Mouse (Mus musculus) splenic B cell, adult 2 months (primary cell): Measurements from ENCODE around the gene Doxl2.
A peak's percentile ranks its signal among the peaks of the same experiment; 100 is the strongest.

Source experiments
- DNase-seq: peaks from one replicate; pipeline ENCODE4 v3.0.0-alpha.2; 2011; ENCODE audit warnings: low read depth, low spot score
- H3K27me3 ChIP-seq: 2 replicates; pipeline ENCODE4 v1.6.1; 2012; ENCODE audit warnings: mild to moderate bottlenecking, low read length, moderate library complexity, mixed read lengths; ENCODE audit not compliant: control insufficient read depth, poor library complexity, insufficient read depth, severe bottlenecking
- H3K36me3 ChIP-seq: 2 replicates; pipeline ENCODE4 v1.6.1; 2012; ENCODE audit warnings: mild to moderate bottlenecking, low read length, moderate library complexity, mixed read lengths; ENCODE audit not compliant: control insufficient read depth, poor library complexity, insufficient read depth, severe bottlenecking

Gene Doxl2

DNA sequence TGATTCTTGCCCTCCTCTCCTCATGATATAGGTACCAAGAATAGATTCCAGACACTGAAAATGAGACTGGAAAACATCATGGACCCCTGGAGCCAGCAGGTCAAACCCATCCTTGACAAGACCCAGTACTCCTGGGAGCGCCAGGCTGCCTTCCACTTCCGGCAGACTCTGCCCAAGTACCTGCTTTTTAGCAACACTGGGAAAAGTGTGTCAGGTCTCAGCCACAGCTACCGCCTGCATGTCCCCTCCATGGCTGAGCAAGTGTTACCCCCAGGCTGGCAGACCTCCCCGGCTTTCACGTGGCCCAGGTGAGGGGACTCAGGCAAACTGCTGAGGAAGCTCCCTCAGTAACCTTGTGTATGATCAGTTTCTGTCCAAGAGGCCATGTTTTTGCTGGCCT, 15.2 kb downstream of the Doxl2 start:
- DNase-seq = no peak

DNA sequence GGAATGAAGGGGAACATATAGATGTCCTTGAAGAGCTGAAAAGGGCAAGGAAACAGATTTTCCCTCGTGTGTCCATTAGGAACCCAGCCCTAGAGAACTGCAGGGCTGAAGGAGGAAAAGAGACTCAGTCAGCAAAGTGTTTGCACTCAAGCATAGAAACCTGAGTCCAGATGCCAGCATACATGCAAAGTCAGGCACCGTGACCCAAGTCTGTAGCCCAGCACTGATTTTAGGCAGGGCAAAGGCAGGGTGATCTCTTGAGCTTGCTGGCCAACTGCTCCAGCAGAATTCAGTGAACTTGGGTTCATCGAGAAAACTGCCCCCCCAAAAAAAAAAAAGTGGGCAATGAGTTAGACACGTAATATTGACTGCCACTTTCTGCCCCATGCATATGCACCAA, 17.2 kb downstream of the Doxl2 start:
- Histone ChIP-seq H3K27me3 (no peaks in the 10 kb centered on the region), H3K36me3 (no peaks in the 10 kb centered on the region)
- DNase-seq = no peak

More for the DNA sequence above, 15.2 kb downstream of the Doxl2 start:
- Histone ChIP-seq H3K36me3 (no peaks in the 10 kb centered on the region), H3K27me3 (no peaks in the 10 kb centered on the region)

DNA sequence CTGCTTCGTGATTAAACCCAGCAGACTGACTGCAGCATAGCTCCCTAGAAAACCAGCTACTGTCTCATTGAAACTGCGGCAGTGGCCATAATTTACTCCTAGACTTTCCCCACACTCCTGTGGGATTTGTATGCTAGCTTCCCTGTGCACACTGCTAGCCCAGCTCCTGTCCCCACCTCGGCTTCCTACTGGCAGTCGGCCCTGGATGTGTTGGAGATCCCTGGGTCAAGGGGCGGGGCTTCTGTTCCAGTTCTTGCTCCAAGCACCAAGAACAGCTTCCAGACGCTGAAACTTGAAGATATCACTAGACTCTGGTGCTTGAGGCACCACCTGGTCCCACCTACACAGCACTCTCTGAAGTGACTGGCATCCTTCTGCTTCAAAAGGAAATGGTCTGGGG, 23.4 kb downstream of the Doxl2 start:
- DNase-seq = no peak
- Histone ChIP-seq H3K36me3 (no peaks in the 10 kb centered on the region), H3K27me3 (no peaks in the 10 kb centered on the region)

DNA sequence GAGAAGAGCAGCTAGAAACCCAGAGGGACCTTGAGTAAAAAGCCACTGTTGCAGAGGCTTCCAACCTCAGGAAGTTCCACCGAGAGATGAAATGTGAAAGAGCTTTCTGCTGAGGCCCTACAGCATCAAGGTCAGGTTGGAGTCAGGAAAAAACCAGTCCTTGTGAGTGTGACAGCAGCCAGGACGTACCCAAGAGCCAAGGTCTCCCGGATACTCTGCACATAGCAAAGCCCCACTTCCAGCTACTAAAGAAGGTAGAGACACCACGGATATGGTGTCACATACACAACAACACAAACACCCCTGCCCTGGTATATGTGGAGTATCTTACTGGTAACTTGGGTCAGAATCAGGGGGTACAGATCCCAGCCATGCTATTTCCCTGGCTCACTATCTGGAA, 24.0 kb downstream of the Doxl2 start:
- Histone ChIP-seq H3K36me3 (no peaks in the 10 kb centered on the region), H3K27me3 (no peaks in the 10 kb centered on the region)
- DNase-seq = no peak

DNA sequence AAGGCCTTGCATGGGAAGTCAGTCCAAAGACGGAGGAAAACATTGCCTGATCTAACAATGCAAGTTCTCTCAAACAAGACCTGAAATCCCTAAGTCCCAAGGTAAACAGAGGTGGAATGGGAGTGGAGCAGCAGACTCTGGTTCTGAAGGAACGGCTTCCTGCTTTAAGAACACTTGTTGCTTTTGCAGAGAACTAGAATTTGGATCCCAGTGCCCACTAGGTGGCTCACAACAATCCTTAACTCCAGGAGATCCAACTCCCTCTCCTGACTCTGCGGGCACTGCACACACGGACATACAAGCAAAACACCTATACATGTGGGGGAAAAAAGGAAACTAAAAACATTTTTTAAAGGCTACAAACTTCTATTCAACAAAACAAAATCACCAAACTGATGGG, 28.6 kb downstream of the Doxl2 start:
- H3K27me3 ChIP-seq = no peaks in the 10 kb centered on the region
- DNase-seq = no peak
- no peaks in the 10 kb centered on the region for H3K36me3 ChIP-seq

DNA sequence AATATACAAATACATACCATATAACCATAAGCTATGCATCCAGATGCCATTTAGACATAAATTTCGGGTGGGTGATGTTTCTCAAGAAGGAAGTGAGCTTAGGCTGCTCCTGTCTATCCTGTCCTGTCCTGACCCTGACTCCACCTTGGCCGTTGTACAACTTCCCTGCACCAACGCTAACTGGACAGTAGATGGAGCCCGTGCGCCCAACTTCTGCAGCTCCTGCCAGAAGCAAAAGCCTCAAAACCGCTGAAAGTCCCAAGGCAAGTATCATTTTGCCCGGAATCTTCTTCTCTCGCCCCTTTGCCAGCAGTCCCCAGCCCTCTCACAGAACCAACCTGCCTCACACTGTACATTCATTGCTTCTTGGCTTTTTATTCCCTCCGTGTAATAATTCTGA, 33.2 kb downstream of the Doxl2 start:
- peak; percentile 78 for DNase-seq
- Histone ChIP-seq H3K27me3 (no peaks in the 10 kb centered on the region), H3K36me3 (no peaks in the 10 kb centered on the region)

DNA sequence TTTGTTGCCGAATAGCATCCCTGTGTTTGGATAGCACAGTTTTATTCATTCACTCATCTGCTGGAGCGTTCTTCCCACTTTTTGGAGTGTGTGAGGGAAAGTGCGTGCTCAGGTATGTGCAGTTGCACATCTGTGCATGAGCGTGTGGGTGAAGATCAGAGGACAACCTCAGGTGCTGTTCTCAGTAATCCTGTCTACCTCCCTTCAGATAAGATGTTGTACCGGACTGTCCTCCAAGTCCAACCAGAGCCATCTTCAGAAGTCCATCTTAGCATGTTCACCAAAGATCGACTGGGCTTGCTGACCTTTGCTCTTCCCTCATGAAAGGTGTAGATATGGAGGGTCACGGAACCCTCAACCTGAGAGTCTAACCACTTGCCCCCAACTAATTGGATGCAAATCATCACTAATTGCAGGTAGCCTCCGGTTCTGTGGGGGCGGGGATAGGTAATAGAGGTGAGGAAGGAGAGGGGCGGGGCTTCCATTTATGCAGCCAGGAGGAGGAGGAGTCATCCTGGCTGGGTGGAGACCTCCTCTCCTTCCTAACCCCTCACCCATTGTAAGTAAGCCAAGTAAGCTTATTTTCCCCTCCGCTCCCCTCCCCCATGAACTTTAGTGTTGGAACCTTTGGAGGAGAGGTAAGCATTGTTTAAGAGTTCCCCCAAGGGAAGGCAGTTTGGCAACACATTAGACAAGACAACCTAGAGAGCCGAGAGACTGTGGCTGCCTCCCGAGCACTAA, 33.8 kb downstream of the Doxl2 start:
- Histone ChIP-seq H3K36me3 (no peaks in the 10 kb centered on the region), H3K27me3 (no peaks in the 10 kb centered on the region)
- DNase-seq = no peak

DNA sequence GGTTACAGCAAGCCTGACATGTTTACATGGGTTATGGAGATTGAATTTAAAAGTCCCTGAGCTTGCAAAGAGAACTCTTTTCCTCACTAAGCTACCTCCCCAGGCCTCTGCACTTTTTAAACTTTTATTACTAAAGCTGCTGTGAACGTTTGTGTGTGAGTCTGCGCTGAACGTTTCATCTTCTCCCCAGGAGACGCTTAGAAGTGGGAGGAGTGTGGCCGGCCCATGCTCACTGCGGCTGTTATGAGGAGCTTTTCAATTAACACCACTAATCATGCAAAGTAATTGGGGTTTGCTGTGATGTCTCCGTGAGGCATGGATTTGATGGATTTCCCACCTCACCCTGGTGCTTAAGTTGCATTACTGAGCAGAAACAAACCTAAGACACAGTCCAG, 34.4 kb downstream of the Doxl2 start:
- DNase-seq = no peak
- no peaks in the 10 kb centered on the region for H3K27me3 ChIP-seq
- no peaks in the 10 kb centered on the region for H3K36me3 ChIP-seq

DNA sequence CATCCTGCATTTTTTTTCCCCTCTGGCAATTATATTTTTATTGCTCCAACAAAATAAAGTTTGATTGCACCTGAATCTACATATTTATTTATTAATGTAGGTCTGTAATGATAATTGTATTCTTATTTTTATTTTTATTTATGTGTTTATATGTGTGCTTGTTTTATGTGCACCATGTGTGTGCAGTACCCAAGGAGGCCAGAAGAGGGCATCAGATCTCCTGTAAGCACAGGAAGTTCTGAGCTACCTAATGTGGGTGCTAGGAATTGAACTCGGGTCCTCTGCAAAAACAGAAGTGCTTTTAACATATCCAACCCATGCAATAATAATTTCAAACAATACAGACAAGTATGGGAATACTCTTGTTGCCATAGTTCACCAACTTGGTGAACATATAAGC, 34.9 kb downstream of the Doxl2 start:
- Histone ChIP-seq H3K36me3 (no peaks in the 10 kb centered on the region), H3K27me3 (no peaks in the 10 kb centered on the region)
- DNase-seq = peak; percentile 19

DNA sequence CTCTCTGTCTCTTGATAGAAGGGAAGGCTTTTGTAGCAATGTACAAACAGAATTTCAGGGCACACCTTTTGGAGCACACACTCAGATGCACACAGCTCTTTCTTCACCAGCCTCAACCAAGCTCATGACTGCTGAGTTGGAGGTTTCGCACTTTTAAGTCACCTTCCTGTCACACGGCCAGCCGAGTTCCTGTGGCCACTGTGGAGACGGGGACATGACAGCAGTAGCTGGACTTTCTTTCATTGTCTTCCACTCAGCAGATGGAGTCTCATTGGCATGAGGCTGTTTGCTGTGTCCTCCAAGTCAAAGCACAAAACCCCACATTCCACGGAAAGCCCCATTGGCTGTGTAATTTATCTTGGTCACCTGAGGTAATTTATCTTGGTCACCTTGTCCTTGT, 36.4 kb downstream of the Doxl2 start:
- Histone ChIP-seq H3K36me3 (no peaks in the 10 kb centered on the region), H3K27me3 (no peaks in the 10 kb centered on the region)
- no peak for DNase-seq

DNA sequence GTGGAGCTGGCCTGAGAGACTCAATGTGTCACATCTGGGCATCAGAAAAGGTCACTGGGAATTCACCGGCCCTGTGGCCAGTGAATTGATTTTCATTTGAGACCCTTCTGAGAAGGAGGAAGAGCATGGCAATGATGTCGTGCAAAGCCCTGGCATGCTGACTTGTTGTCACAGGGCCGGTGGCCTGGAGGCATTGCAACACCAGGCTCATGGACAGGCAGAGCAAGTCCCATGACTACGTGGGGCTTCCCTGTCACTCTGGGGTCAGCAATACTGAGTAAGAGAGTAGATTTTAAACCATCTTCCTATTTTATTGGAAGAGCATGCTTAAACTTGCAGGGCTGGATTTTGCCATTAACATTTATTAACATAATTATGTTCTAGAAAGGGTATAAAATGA, 38.3 kb downstream of the Doxl2 start:
- Histone ChIP-seq H3K36me3 (no peaks in the 10 kb centered on the region), H3K27me3 (no peaks in the 10 kb centered on the region)
- no peak for DNase-seq

DNA sequence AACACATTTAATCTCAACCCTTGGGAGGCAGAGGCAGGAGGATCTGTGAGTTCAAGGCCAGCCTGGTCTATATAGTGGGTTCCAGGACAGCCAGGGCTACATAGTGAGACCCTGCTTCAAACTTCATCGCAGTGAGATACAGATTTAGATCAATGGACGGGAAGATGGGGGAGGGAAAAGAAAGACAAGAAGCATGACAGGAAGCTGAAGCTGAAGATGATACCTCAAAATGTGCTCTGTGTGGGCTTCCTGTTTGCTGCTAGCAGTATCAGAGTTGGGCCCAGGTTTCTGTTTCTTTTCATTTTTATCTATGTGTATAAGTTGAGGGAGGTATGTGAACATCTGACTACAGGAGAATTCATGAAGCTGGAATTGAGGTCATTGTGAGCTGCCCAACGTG, 38.7 kb downstream of the Doxl2 start:
- no peak for DNase-seq
- H3K27me3 ChIP-seq = no peaks in the 10 kb centered on the region
- no peaks in the 10 kb centered on the region for H3K36me3 ChIP-seq

DNA sequence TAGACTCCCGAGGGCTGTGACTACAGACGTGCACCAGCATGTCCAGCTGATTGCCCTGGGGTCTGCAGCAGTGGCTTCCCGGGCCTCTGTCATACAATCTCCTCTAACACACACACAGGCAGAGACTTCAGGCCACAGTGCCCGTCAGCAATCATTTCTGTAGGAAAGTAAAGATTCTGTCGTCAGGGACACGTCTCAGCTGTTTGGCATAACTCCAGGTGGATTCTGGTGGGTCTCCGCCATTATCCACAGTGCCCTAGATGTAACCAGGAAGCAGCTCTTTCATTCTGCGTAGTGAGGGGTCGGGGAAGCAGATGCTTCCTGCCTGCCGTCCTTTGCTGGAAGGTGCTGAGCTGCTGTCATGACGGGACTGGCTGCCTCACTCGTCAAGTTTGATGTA, 42.4 kb downstream of the Doxl2 start:
- H3K27me3 ChIP-seq = no peaks in the 10 kb centered on the region

DNA sequence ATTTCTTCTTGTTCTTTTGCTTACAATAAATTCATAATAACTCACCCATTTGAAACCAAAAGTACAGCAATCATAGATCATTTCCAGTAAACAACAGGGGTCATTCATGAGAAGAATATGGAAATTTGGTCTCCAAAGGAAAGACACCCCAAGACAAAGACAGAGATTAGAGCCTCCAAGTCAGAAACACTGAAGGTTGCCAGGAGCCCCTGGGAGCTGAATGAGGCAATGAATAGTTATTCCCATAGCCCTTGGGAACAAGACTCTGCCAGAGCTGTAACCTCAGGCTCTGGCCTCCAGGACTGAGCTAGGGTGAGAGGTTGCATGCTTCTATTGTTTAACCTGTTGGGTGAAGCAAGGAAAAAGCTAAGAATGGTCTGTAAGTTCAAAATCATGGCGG, 44.6 kb downstream of the Doxl2 start:
- Histone ChIP-seq H3K27me3 (no peaks in the 10 kb centered on the region), H3K36me3 (no peaks in the 10 kb centered on the region)
- DNase-seq = no peak

More for the DNA sequence above, 42.4 kb downstream of the Doxl2 start:
- no peaks in the 10 kb centered on the region for H3K36me3 ChIP-seq
- DNase-seq = peak; percentile 11

DNA sequence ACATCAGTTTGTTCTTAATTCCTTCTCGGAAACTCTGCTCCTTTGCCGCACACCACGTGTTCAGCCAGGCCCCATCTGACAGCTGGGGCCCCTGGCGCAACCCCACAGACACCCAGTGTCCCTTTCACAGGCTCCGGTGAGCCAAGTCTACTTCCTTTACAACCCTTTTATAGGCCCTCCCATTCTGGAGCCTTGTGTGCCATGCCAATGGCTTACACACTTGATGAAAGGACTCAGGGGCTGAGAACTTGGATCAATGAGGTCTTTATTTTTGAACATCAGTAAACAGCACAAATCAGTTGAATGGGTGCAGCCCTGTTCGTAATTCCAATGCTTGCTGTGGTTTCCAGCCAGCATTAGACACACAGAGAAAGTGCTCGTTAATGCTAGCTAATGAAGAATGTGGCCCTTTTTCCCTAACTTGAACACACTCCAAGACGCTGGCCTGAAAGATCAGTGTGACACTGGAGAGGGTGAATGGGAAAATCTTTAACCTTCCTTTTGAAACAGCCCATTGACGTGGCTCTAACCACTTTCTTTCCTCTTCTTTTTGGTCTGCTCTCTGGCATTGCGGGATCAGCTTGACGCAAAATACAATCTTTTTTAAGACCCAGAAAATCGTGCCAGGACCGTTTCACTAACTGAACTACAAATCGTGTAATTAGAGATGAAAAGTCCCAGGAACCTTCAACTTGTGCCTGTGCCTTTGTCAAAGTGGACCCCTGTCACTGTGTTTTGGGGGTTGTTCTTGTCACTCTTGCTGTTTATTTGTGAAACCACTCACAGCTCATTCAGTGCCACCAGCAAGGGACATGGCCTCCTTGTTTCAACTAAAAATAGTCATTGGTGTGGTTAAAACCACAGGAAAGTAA, 46.6 kb downstream of the Doxl2 start:
- Histone ChIP-seq H3K36me3 (no peaks in the 10 kb centered on the region), H3K27me3 (no peaks in the 10 kb centered on the region)
- DNase-seq = no peak
